13 mouse cellular contexts compared by ENCODE assay signal in genomic region chr2:27518283-27518682, GRCm38 (mm10). TPM values are rescaled to one million over a fixed set of nuclear protein-coding genes. Genes with fewer than 3 reads are reported as not detected.
A peak's percentile ranks its signal among the peaks of the same experiment; 100 is the strongest.
DNase-seq lines count a peak whose midpoint lies in the region; ATAC-seq and TF ChIP-seq lines count a peak whose summit lies in the region.
"Had no signal": no experiment of that assay in that cellular context is flagged by ENCODE, and none has a peak within 500 bp of the region (broad histone marks: within the 10 kb centered on the region; RNA-seq: fewer than 3 reads in every experiment).

No protein-coding gene starts in this region.

- H3K36me3 ChIP-seq in heart, adult 2 months (ENCODE audit: control insufficient read depth, insufficient read depth, low read length), result 0 out of 2 replicates have a peak, but pooled peaks cover 1% of the 10 kb centered on the region
- peaks cover 34 to 58% of the 10 kb centered on the region in 2 experiments for H3K36me3 ChIP-seq in CH12.LX (replicated peaks in 1 of 2; ENCODE audit: control insufficient read depth in 1 of 2, insufficient read depth in 1 of 2, low read length in 1 of 2)
- H3K36me3 ChIP-seq in kidney, embryonic 15.5 days, result peaks cover 54% of the 10 kb centered on the region

- no peak; the same call in 1 of the 2 replicates for TF ChIP-seq RAD21 in CH12.LX (IDR thresholded peaks at IDR 0.05; ENCODE audit: low read depth, low read length)

- H3K27me3 ChIP-seq in heart, adult 2 months (ENCODE audit: control insufficient read depth, insufficient read depth, low read length), result no peaks in the 10 kb centered on the region
- no peaks in the 10 kb centered on the region for H3K27me3 ChIP-seq in CH12.LX (replicated peaks)
- H3K27me3 ChIP-seq in kidney, embryonic 15.5 days, result no peaks in the 10 kb centered on the region
- H3K27me3 ChIP-seq: neural tube, embryonic 13.5 days had no signal

- intact Hi-C loops in heart, adult 2 months (cut with DNase I), result loop anchor here (10.0 kb wide), 1 partner anchor 233 kb away; no protein-coding TSS in a partner anchor

- H3K4me1 ChIP-seq in heart, adult 2 months (ENCODE audit: control insufficient read depth, insufficient read depth, low read length), result peaks cover 10% of the 10 kb centered on the region
- peaks cover 12% of the 10 kb centered on the region; the same call in 1 of the 2 replicates for H3K4me1 ChIP-seq in lung, adult 2 months (ENCODE audit: control insufficient read depth, insufficient read depth, low read length)
- H3K4me1 ChIP-seq in CH12.LX (ENCODE audit: control insufficient read depth in 1 of 2, insufficient read depth in 2 of 2), result peaks cover 16 to 25% of the 10 kb centered on the region in 2 experiments
- H3K4me1 ChIP-seq in kidney, embryonic 15.5 days, result peaks cover 30% of the 10 kb centered on the region

- H3K9ac ChIP-seq in heart, adult 2 months (ENCODE audit: low read depth, low read length), result no peak overlapping the region
- H3K9ac ChIP-seq in CH12.LX (ENCODE audit: insufficient read depth, low read depth), result no peak overlapping the region
- H3K9ac ChIP-seq in kidney, embryonic 15.5 days, result no peak overlapping the region
- H3K9ac ChIP-seq: neural tube, embryonic 13.5 days had no signal

- no peak for ATAC-seq in kidney, embryonic 15.5 days (replicated peaks; ENCODE audit: low FRiP score)
- ATAC-seq: midbrain, embryonic 16.5 days had no signal

- TF ChIP-seq POLR2A in heart, adult 2 months (IDR thresholded peaks at IDR 0.05; ENCODE audit: insufficient read depth, low read depth, low read length), result no peak
- no peak for TF ChIP-seq POLR2A in lung, adult 2 months (IDR thresholded peaks at IDR 0.05; ENCODE audit: borderline replicate concordance, extremely low read depth, low read depth, low read length)
- no peak for TF ChIP-seq POLR2A in CH12.LX (IDR thresholded peaks at IDR 0.05; ENCODE audit: low read depth, low read length)
- TF ChIP-seq POLR2A in brain, embryonic 14.5 days (IDR thresholded peaks at IDR 0.05; ENCODE audit: borderline replicate concordance, extremely low read depth, insufficient read depth, insufficient read length, poor library complexity, severe bottlenecking), result no peak

- H3K9me3 ChIP-seq in CH12.LX (replicated peaks; ENCODE audit: low read length), result no peaks in the 10 kb centered on the region
- no peaks in the 10 kb centered on the region for H3K9me3 ChIP-seq in kidney, embryonic 15.5 days (replicated peaks)
- H3K9me3 ChIP-seq: neural tube, embryonic 13.5 days had no signal

- TF ChIP-seq EP300 in heart, adult 2 months (IDR thresholded peaks at IDR 0.05; ENCODE audit: insufficient read depth, low read depth, low read length), result no peak
- no peak for TF ChIP-seq EP300 in CH12.LX (IDR thresholded peaks at IDR 0.05; ENCODE audit: low read length)

- dilution Hi-C loops in CH12.LX (cut with MboI; ENCODE audit: extremely low pct_ligation_motif_present, extremely low pct_unique_long_range_greater_than_20kb, low sequenced_read_pairs), result no loop called here

- peaks cover 6% of the 10 kb centered on the region; the same call in 1 of the 2 replicates for H3K79me2 ChIP-seq in heart, adult 2 months (replicated peaks; ENCODE audit: control insufficient read depth, insufficient read depth, low read length)
- H3K79me2 ChIP-seq in CH12.LX (replicated peaks; ENCODE audit: control insufficient read depth, extremely low read depth, insufficient read depth, poor library complexity, severe bottlenecking), result peaks cover 27% of the 10 kb centered on the region

- in situ Hi-C loops in CH12.LX (cut with MboI; ENCODE audit: low pct_ligation_motif_present, low pct_unique_long_range_greater_than_20kb, low sequenced_read_pairs), result no loop called here

- no peak overlapping the region for H3K4me2 ChIP-seq in CH12.LX (ENCODE audit: insufficient read depth, low read depth, poor library complexity, severe bottlenecking)
- no peak overlapping the region for H3K4me2 ChIP-seq in kidney, embryonic 15.5 days
- H3K4me2 ChIP-seq: neural tube, embryonic 13.5 days had no signal

- no peak overlapping the region for H3K4me3 ChIP-seq in heart, adult 2 months
- H3K4me3 ChIP-seq in lung, adult 2 months (replicated peaks; ENCODE audit: extremely low read depth, low read depth, low read length), result no peak overlapping the region
- H3K4me3 ChIP-seq in CH12.LX (replicated peaks in 1 of 3; ENCODE audit: low read depth in 2 of 3, low read length in 2 of 3, poor library complexity in 1 of 3), result no peak overlapping the region
- no peak overlapping the region for H3K4me3 ChIP-seq in kidney, embryonic 15.5 days (replicated peaks)
- H3K4me3 ChIP-seq: neural tube, embryonic 13.5 days had no signal

- peak; percentile 35 for TF ChIP-seq CTCF in heart, adult 2 months (IDR thresholded peaks at IDR 0.05)
- peak; percentile 11; the same call in 1 of the 2 replicates for TF ChIP-seq CTCF in lung, adult 2 months (IDR thresholded peaks at IDR 0.05; ENCODE audit: insufficient read depth, low read length)
- TF ChIP-seq CTCF in CH12.LX (conservative IDR thresholded peaks at IDR 0.05 in 1 of 2, IDR thresholded peaks at IDR 0.05 in 1 of 2; ENCODE audit: low read depth in 2 of 2, low read length in 2 of 2), result peak; percentile 28 to 45; a peak in 3 of 4 replicates
- TF ChIP-seq CTCF in brain, embryonic 14.5 days (IDR thresholded peaks at IDR 0.05; ENCODE audit: borderline replicate concordance, extremely low read depth, insufficient read depth, insufficient read length), result peak; percentile 37; the same call in 1 of the 2 replicates

- WGBS in heart, adult 2 months, result 100% methylated on average over 3 of the region's 3 CpGs
- WGBS in lung, adult 2 months, result 97% methylated on average over 3 of the region's 3 CpGs
- WGBS in kidney, embryonic 15.5 days, result 92% methylated on average over 3 of the region's 3 CpGs

- no peak overlapping the region for H3K27ac ChIP-seq in heart, adult 2 months
- H3K27ac ChIP-seq in CH12.LX (ENCODE audit: insufficient read depth, low read depth), result no peak overlapping the region
- H3K27ac ChIP-seq in kidney, embryonic 15.5 days, result no peak overlapping the region
- H3K27ac ChIP-seq: macrophage; neural tube, embryonic 13.5 days had no signal

- DNase-seq in heart, adult 2 months, result no peak
- DNase-seq in heart, postnatal 4 days, result no peak
- no peak for DNase-seq in lung, adult 2 months
- DNase-seq in lung, adult 18-20 months, result no peak
- DNase-seq in CH12.LX (ENCODE audit: extremely low read depth), result peak; percentile 27
- DNase-seq in brain, embryonic 14.5 days (ENCODE audit: low read depth), result no peak
- DNase-seq in adrenal gland, postnatal 10 days, result no peak
- DNase-seq: cerebellum, adult 11-12 months; heart, postnatal 36 days had no signal

TF ChIP-seq in CH12.LX, 34 proteins besides CTCF, POLR2A, EP300 and RAD21:
- TF ChIP-seq PAX5 (IDR thresholded peaks at IDR 0.05; ENCODE audit: low read length) (no peak), ETS1 (conservative IDR thresholded peaks at IDR 0.05; ENCODE audit: low read depth, low read length) (no peak), NRF1 (IDR thresholded peaks at IDR 0.05; ENCODE audit: low read depth, low read length) (no peak), SMC3 (IDR thresholded peaks at IDR 0.05; ENCODE audit: low read depth, low read length) (no peak), MAZ (IDR thresholded peaks at IDR 0.05; ENCODE audit: low read depth, low read length) (no peak), USF2 (conservative IDR thresholded peaks at IDR 0.05; ENCODE audit: low read depth, low read length) (no peak), NELFE (IDR thresholded peaks at IDR 0.05; ENCODE audit: low read depth, low read length) (no peak), CHD1 (IDR thresholded peaks at IDR 0.05; ENCODE audit: low read depth, low read length) (no peak), MAX (IDR thresholded peaks at IDR 0.05; ENCODE audit: low read length) (no peak), KAT2A (IDR thresholded peaks at IDR 0.05; ENCODE audit: insufficient replicate concordance, low read length) (no peak), MXI1 (IDR thresholded peaks at IDR 0.05; ENCODE audit: low read depth, low read length) (no peak), ZMIZ1 (IDR thresholded peaks at IDR 0.05; ENCODE audit: low read depth, low read length) (no peak), TBP (conservative IDR thresholded peaks at IDR 0.05; ENCODE audit: low read depth, low read length) (no peak), MEF2A (IDR thresholded peaks at IDR 0.05; ENCODE audit: borderline replicate concordance, low read depth, low read length) (no peak), JUN (IDR thresholded peaks at IDR 0.05; ENCODE audit: insufficient read depth, low read depth, low read length) (no peak), GABPA (IDR thresholded peaks at IDR 0.05; ENCODE audit: insufficient replicate concordance, low read depth, low read length) (no peak), ZNF384 (IDR thresholded peaks at IDR 0.05; ENCODE audit: low read depth, low read length) (no peak)
TF ChIP-seq in CH12.LX: peak in this region for 0.

RNA-seq across cellular contexts. Expression of gene Wdr5, which starts 3.3 kb away (rescaled TPM):
- 10 to 100 TPM; 24.0 to 24.8 TPM for total RNA-seq in heart, adult 2 months (2021)
- 18.6 and 27.4 TPM in 2 replicates for polyA plus RNA-seq in heart, adult 2 months (2012; rRNA removed)
- 10 to 100 TPM; 31.4 to 34.2 TPM for total RNA-seq in heart, postnatal 4 days (2021)
- 21.5 and 21.6 TPM in 2 replicates for polyA plus RNA-seq in lung, adult 2 months (2012; rRNA removed)
- total RNA-seq in CH12.LX (2012; rRNA removed) (33.9 and 37.2 TPM in 2 replicates), CH12.LX (2014; rRNA removed) (55.5 and 56.0 TPM in 2 replicates)
- 54.8 and 54.9 TPM in 2 replicates for polyA plus RNA-seq in CH12.LX (2012; ENCODE audit: insufficient read length, low read depth)
- 51.3 and 62.9 TPM in 2 replicates for polyA plus RNA-seq in brain, embryonic 14.5 days (2012; rRNA removed)
- 10 to 100 TPM; 35.2 to 38.3 TPM for total RNA-seq in adrenal gland, postnatal 10 days (2021)
- polyA plus RNA-seq in kidney, embryonic 15.5 days (2015; fragmentation: Nextera tagmentation; extraction: Ambion mirVana), result 63.2 and 65.9 TPM in 2 replicates

RNA-seq across cellular contexts. Expression of gene Brd3, which starts 10.8 kb away (rescaled TPM):
- 10 to 100 TPM; 27.0 to 28.7 TPM for total RNA-seq in heart, adult 2 months (2021)
- 12.5 and 13.1 TPM in 2 replicates for polyA plus RNA-seq in heart, adult 2 months (2012; rRNA removed)
- 10 to 100 TPM; 57.5 to 59.6 TPM for total RNA-seq in heart, postnatal 4 days (2021)
- 22.5 and 24.8 TPM in 2 replicates for polyA plus RNA-seq in lung, adult 2 months (2012; rRNA removed)
- total RNA-seq in CH12.LX (2012; rRNA removed) (5.2 and 6.6 TPM in 2 replicates), CH12.LX (2014; rRNA removed) (2.5 TPM in 2 replicates)
- polyA plus RNA-seq in CH12.LX (2012; ENCODE audit: insufficient read length, low read depth), result 15.6 and 17.1 TPM in 2 replicates
- 61.9 and 85.0 TPM in 2 replicates for polyA plus RNA-seq in brain, embryonic 14.5 days (2012; rRNA removed)
- 10 to 100 TPM; 83.9 to 89.7 TPM for total RNA-seq in adrenal gland, postnatal 10 days (2021)
- 124 and 125 TPM in 2 replicates for polyA plus RNA-seq in kidney, embryonic 15.5 days (2015; fragmentation: Nextera tagmentation; extraction: Ambion mirVana)
